Mouse (Mus musculus) myocyte (in vitro differentiated cells): Measurements from ENCODE around the gene Kcnq4.

ENCODE experiments used
- CEBPB ChIP-seq: IDR thresholded peaks from 2 replicates; pipeline ENCODE4 v1.6.1; 2011; ENCODE audit warnings: mild to moderate bottlenecking, moderate library complexity; ENCODE audit not compliant: poor library complexity, insufficient read depth, severe bottlenecking
- E2F4 ChIP-seq: IDR thresholded peaks from one replicate; pipeline ENCODE4 v1.6.1; 2011; ENCODE audit warnings: mild to moderate bottlenecking, control low read depth, moderate library complexity; ENCODE audit not compliant: insufficient read depth
- MAX ChIP-seq: IDR thresholded peaks from one replicate; pipeline ENCODE4 v1.6.1; 2011; ENCODE audit warnings: low read depth, mild to moderate bottlenecking, control low read depth
- MYOD1 ChIP-seq, 3 experiments: IDR thresholded peaks; one replicate each; pipeline ENCODE4 v1.6.1; 2011; ENCODE audit warnings: control low read depth in 2 of 3, low read depth in 2 of 3, mild to moderate bottlenecking in 2 of 3, moderate library complexity in 1 of 3; ENCODE audit not compliant: insufficient read length in 2 of 3, control insufficient read depth in 1 of 3
- POLR2A ChIP-seq: IDR thresholded peaks from one replicate; pipeline ENCODE4 v1.6.1; 2011; ENCODE audit warnings: low read depth, mild to moderate bottlenecking, control low read depth, moderate library complexity; ENCODE audit not compliant: insufficient read length
- POLR2AphosphoS2 ChIP-seq: IDR thresholded peaks from one replicate; pipeline ENCODE4 v1.6.1; 2011; ENCODE audit warnings: low read depth, control low read depth; ENCODE audit not compliant: insufficient read length
- TCF12 ChIP-seq: IDR thresholded peaks from one replicate; pipeline ENCODE4 v1.6.1; 2011; ENCODE audit warnings: mild to moderate bottlenecking, control low read depth; ENCODE audit not compliant: poor library complexity, insufficient read depth, severe bottlenecking
- USF1 ChIP-seq: IDR thresholded peaks from one replicate; pipeline ENCODE4 v1.6.1; 2011; ENCODE audit warnings: low read depth, mild to moderate bottlenecking, control low read depth, moderate library complexity

DNA sequence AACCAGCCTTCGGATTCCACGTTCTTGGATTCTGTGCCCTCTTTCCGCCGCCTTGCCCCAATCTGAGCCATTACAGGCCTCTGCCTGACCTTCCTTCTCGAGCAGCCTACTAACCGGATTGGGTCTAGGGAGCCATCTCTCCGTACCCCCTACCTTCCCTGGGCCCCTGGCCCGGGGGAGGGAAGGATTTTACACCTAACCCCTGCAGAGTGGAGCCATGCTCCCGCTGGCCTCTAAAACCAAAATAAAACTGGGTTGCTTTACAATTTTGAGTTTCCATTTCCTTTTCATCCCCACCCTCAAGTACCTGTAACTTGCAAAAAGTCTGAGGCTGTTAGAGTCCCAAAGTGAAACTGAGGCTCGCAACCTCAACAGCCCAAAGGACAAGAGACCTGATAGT lies 80.9 kb downstream of the Kcnq4 start:
- TF ChIP-seq POLR2AphosphoS2: no peak
- no peak for TF ChIP-seq MAX
- TF ChIP-seq POLR2A: no peak
- no peak for TF ChIP-seq E2F4
- no peak for TF ChIP-seq TCF12
- TF ChIP-seq USF1: no peak
- no peak for TF ChIP-seq CEBPB
- TF ChIP-seq MYOD1 (IDR thresholded peaks at IDR 0.05; ENCODE audit: control insufficient read depth in 1 of 3, insufficient read length in 2 of 3, low read depth in 2 of 3): no peak
